Mouse (Mus musculus): ENCODE measurements at regions not wholly inside any gene's neighbourhood (a gene's known extent, or its start where the extent isn't known, plus 50 kb on each side); places are given as distances from the start of the nearest gene placed in this dataset.
A peak's percentile ranks its signal among the peaks of the same experiment; 100 is the strongest.
"Not testable (repeated sequence)": the region's sequence is repeated elsewhere in the genome, so short reads cannot be mapped to it uniquely, and the experiment has no call there.

DNA sequence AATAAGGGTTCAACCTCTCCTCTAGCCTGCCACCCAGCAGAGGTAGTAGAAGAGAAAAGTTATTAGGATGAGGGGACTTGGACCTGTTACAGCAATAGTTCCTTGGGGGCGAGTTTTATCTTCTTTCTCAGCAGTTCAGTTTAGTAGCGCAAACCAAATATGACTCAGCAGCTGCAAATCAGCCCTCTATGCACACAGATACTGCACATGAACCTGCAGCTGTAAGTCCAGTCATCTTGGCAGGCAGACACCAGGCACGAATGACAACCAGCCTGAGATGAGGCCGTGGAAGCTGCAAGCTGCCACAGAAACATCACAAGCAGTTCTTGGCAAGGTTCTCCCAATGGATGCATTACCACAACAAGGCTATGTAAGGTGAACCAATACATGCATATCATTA, 327.0 kb upstream of the Akr1e1 start:
- Histone ChIP-seq H3K36me3 (replicated peaks) (no peaks in the 10 kb centered on the region), H3K4me2 (no peak overlapping the region), H3K27me3 (no peaks in the 10 kb centered on the region), H3K4me3 (replicated peaks) (no peak overlapping the region), H3K9ac (no peak overlapping the region), H3K4me1 (no peaks in the 10 kb centered on the region), H3K9me3 (no peaks in the 10 kb centered on the region), H3K27ac (no peak overlapping the region)
- 83% methylated on average over 4 of the region's 4 CpGs for WGBS
- no peak for ATAC-seq (ENCODE audit: low FRiP score)

- no peak overlapping the region for H3K4me2 ChIP-seq
- no peak overlapping the region for H3K9ac ChIP-seq
- H3K27me3 ChIP-seq, result no peaks in the 10 kb centered on the region
- ATAC-seq (ENCODE audit: low FRiP score), result no peak
- H3K4me1 ChIP-seq, result no peaks in the 10 kb centered on the region
- no peaks in the 10 kb centered on the region for H3K36me3 ChIP-seq (replicated peaks)
- no peak overlapping the region for H3K4me3 ChIP-seq (replicated peaks)
- no peaks in the 10 kb centered on the region for H3K9me3 ChIP-seq
- H3K27ac ChIP-seq, result no peak overlapping the region
Measured at GRCm38 (mm10) chr13:4939849-4940248, 330.9 kb upstream of the Akr1e1 start.

DNA sequence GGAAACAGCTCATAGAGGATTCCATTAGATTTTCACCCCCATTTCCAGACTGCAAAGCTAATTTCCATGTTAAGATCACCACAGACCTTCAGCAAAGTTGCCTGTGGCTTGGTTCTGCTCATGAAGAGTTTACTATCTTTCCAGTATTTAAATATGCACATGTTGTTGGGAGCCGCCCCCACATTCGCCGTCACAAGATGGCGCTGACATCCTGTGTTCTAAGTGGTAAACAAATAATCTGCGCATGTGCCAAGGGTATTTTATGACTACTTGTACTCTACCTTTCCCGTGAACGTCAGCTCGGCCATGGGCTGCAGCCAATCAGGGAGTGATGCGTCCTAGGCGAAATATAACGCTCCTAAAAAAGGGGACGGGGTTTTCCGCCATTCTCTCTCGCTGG, 333.5 kb upstream of the Akr1e1 start:
- not testable (repeated sequence) for H3K4me3 ChIP-seq (replicated peaks); H3K27ac ChIP-seq; H3K9ac ChIP-seq; H3K4me1 ChIP-seq; H3K36me3 ChIP-seq (replicated peaks); H3K27me3 ChIP-seq; H3K9me3 ChIP-seq; H3K4me2 ChIP-seq
- ATAC-seq (ENCODE audit: low FRiP score), result peak; percentile 69
- 22% methylated on average over 5 of the region's 14 CpGs for WGBS

GRCm38 (mm10) chr13:4943046-4943445, 334.1 kb upstream of the Akr1e1 start:
- WGBS, result 20% methylated on average over 7 of the region's 7 CpGs
- no peak overlapping the region for H3K9ac ChIP-seq
- no peaks in the 10 kb centered on the region for H3K4me1 ChIP-seq
- H3K9me3 ChIP-seq, result no peaks in the 10 kb centered on the region
- H3K4me2 ChIP-seq, result peak overlapping the region; percentile 51
- H3K27ac ChIP-seq, result no peak overlapping the region
- peak; percentile 56; the same call in 1 of the 2 replicates for ATAC-seq (ENCODE audit: low FRiP score)
- peak overlapping the region; percentile 36 for H3K4me3 ChIP-seq (replicated peaks)
- H3K36me3 ChIP-seq (replicated peaks), result no peaks in the 10 kb centered on the region
- no peaks in the 10 kb centered on the region for H3K27me3 ChIP-seq

- ATAC-seq (ENCODE audit: low FRiP score), result no peak
- Histone ChIP-seq H3K4me3 (replicated peaks) (no peak overlapping the region), H3K4me2 (no peak overlapping the region), H3K9ac (no peak overlapping the region), H3K27me3 (no peaks in the 10 kb centered on the region), H3K27ac (no peak overlapping the region), H3K4me1 (no peaks in the 10 kb centered on the region), H3K9me3 (no peaks in the 10 kb centered on the region), H3K36me3 (replicated peaks) (no peaks in the 10 kb centered on the region)
- WGBS, result 90% methylated on average over 3 of the region's 3 CpGs
Measured at GRCm38 (mm10) chr13:4955384-4955783, 346.4 kb upstream of the Akr1e1 start.

GRCm38 (mm10) chr13:4964824-4965223, 355.9 kb upstream of the Akr1e1 start:
- H3K4me2 ChIP-seq, result no peak overlapping the region
- H3K27me3 ChIP-seq, result no peaks in the 10 kb centered on the region
- no peaks in the 10 kb centered on the region for H3K4me1 ChIP-seq
- no peak overlapping the region for H3K9ac ChIP-seq
- no peaks in the 10 kb centered on the region for H3K9me3 ChIP-seq
- H3K27ac ChIP-seq, result no peak overlapping the region
- ATAC-seq (ENCODE audit: low FRiP score), result no peak
- H3K36me3 ChIP-seq (replicated peaks), result no peaks in the 10 kb centered on the region
- H3K4me3 ChIP-seq (replicated peaks), result no peak overlapping the region

GRCm38 (mm10) chr13:4970081-4970892, 361.3 kb upstream of the Akr1e1 start:
- Histone ChIP-seq H3K9ac (no peak overlapping the region), H3K4me2 (no peak overlapping the region), H3K4me1 (no peaks in the 10 kb centered on the region), H3K9me3 (no peaks in the 10 kb centered on the region), H3K27ac (no peak overlapping the region), H3K36me3 (replicated peaks) (no peaks in the 10 kb centered on the region), H3K27me3 (no peaks in the 10 kb centered on the region), H3K4me3 (replicated peaks) (no peak overlapping the region)
- WGBS, result 83% methylated on average over 2 of the region's 2 CpGs
- no peak for ATAC-seq (ENCODE audit: low FRiP score)

DNA sequence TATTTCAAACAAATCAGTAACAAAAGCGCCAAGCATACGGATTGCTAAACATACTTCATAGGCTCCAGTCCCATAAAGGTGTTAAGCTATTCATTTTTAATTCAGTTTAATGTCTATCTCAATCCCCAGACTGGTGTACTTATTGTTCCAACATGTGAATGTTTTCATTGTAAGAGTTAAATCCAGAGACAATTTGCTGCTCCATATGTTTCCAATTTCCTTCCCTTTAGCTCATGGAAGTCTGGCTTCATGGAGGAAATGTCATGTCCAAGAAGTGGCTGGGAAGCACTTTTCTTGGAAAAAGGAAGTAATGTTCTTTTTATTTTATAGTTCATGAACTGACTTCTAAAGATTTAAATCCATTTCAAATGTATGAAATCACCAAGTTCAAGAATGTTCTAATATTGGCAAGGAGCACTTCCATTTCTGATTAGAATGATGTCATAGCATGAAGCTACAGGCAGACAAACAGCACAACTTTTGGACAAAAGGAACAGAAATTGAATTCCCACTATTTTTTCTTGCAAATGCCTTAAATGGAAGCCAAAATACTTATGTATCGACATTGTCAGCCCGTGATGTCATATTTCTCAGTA, 362.6 kb upstream of the Akr1e1 start:
- no peaks in the 10 kb centered on the region for H3K4me1 ChIP-seq
- no peak overlapping the region for H3K9ac ChIP-seq
- 73% methylated on average over 4 of the region's 4 CpGs for WGBS
- no peaks in the 10 kb centered on the region for H3K36me3 ChIP-seq (replicated peaks)
- no peak for ATAC-seq (ENCODE audit: low FRiP score)
- H3K9me3 ChIP-seq, result no peaks in the 10 kb centered on the region
- H3K27ac ChIP-seq, result no peak overlapping the region
- no peak overlapping the region for H3K4me3 ChIP-seq (replicated peaks)
- H3K4me2 ChIP-seq, result no peak overlapping the region
- H3K27me3 ChIP-seq, result no peaks in the 10 kb centered on the region

GRCm38 (mm10) chr13:4992876-4993275, 383.9 kb upstream of the Akr1e1 start:
- H3K27ac ChIP-seq, result no peak overlapping the region
- no peak for ATAC-seq (ENCODE audit: low FRiP score)
- no peaks in the 10 kb centered on the region for H3K36me3 ChIP-seq (replicated peaks)
- H3K27me3 ChIP-seq, result no peaks in the 10 kb centered on the region
- H3K4me1 ChIP-seq, result no peaks in the 10 kb centered on the region
- no peak overlapping the region for H3K4me2 ChIP-seq
- 81% methylated on average over 1 of the region's 1 CpGs for WGBS
- H3K9me3 ChIP-seq, result no peaks in the 10 kb centered on the region
- no peak overlapping the region for H3K9ac ChIP-seq
- no peak overlapping the region for H3K4me3 ChIP-seq (replicated peaks)

GRCm38 (mm10) chr13:5008296-5008695, 399.3 kb upstream of the Akr1e1 start:
- no peaks in the 10 kb centered on the region for H3K36me3 ChIP-seq (replicated peaks)
- no peaks in the 10 kb centered on the region for H3K9me3 ChIP-seq
- ATAC-seq (ENCODE audit: low FRiP score), result no peak
- H3K9ac ChIP-seq, result no peak overlapping the region
- H3K27me3 ChIP-seq, result no peaks in the 10 kb centered on the region
- H3K27ac ChIP-seq, result no peak overlapping the region
- H3K4me1 ChIP-seq, result peaks cover 7% of the 10 kb centered on the region; the same call in 1 of the 2 replicates
- H3K4me3 ChIP-seq (replicated peaks), result no peak overlapping the region
- 92% methylated on average over 1 of the region's 1 CpGs for WGBS
- no peak overlapping the region for H3K4me2 ChIP-seq

DNA sequence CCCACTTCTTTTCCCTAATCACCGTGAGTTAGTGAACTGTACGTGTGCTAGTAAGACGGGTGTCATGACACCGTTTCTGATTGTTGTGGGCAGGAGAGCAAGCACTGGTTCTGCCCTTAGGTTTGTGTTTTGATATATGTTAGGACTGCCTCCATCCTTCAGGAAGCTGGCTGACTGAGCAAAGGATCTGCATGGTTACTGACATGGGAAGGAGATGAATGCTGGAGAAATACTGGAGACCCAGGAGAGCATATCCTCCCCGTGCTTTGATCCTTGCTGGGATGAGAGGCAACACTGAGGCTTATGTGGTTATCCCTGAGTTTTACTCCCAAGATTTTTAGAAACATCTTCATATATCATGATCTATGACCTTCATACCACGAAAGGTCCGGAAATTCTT, 413.5 kb upstream of the Akr1e1 start:
- Histone ChIP-seq H3K4me2 (no peak overlapping the region), H3K4me1 (no peaks in the 10 kb centered on the region), H3K9me3 (no peaks in the 10 kb centered on the region), H3K27ac (no peak overlapping the region), H3K27me3 (no peaks in the 10 kb centered on the region), H3K4me3 (replicated peaks) (no peak overlapping the region), H3K36me3 (replicated peaks) (no peaks in the 10 kb centered on the region), H3K9ac (no peak overlapping the region)
- ATAC-seq (ENCODE audit: low FRiP score), result no peak
- WGBS, result 89% methylated on average over 7 of the region's 7 CpGs

DNA sequence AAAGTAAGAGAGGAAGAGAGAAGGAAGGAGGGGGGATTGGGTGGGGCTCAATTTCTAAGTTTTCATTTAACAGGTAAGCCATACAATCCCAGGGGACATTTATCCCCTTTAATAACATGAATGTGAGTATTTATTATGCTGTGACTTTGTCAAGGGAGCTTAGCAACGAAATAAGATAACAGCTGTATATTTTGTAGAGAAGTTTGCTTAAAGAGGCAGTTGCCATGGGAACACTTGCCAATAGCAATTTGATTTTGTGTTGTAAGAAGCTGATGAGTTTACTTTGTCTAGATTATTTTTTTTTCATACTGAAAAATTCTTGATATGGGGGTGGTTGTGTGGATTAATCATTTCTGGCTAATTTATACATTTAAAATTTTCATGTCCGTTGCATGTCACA, 450.9 kb upstream of the Akr1e1 start:
- no peak overlapping the region for H3K4me3 ChIP-seq (replicated peaks)
- H3K4me1 ChIP-seq, result no peaks in the 10 kb centered on the region
- no peak overlapping the region for H3K4me2 ChIP-seq
- H3K9ac ChIP-seq, result no peak overlapping the region
- WGBS, result 73% methylated on average over 2 of the region's 2 CpGs
- ATAC-seq (ENCODE audit: low FRiP score), result no peak
- no peaks in the 10 kb centered on the region for H3K9me3 ChIP-seq
- no peak overlapping the region for H3K27ac ChIP-seq
- H3K36me3 ChIP-seq (replicated peaks), result no peaks in the 10 kb centered on the region
- no peaks in the 10 kb centered on the region for H3K27me3 ChIP-seq

- WGBS, result 76% methylated on average over 2 of the region's 2 CpGs
- H3K4me3 ChIP-seq (replicated peaks), result no peak overlapping the region
- no peaks in the 10 kb centered on the region for H3K36me3 ChIP-seq (replicated peaks)
- H3K9ac ChIP-seq, result no peak overlapping the region
- H3K4me2 ChIP-seq, result no peak overlapping the region
- no peak for ATAC-seq (ENCODE audit: low FRiP score)
- no peaks in the 10 kb centered on the region for H3K27me3 ChIP-seq
- no peak overlapping the region for H3K27ac ChIP-seq
- H3K9me3 ChIP-seq, result no peaks in the 10 kb centered on the region
- no peaks in the 10 kb centered on the region for H3K4me1 ChIP-seq
Measured at GRCm38 (mm10) chr13:5060462-5060861, 451.5 kb upstream of the Akr1e1 start.

Measured in forebrain, embryonic 12.5 days (tissue).